Mouse (Mus musculus): ENCODE results near the gene Hspb11. TPM values are rescaled to one million over a fixed set of nuclear protein-coding genes. Genes with fewer than 3 reads are reported as not detected.

Hspb11 gene
- polyA plus RNA-seq (2015; fragmentation: Nextera tagmentation; extraction: Ambion mirVana), result 25.5 and 27.0 TPM in 2 replicates

- peak within 1 kb of the TSS; percentile 90 for H3K4me2 ChIP-seq (replicated peaks; ENCODE audit: low read depth)
- TF ChIP-seq CTCF (IDR thresholded peaks at IDR 0.05; ENCODE audit: low read depth), result peak; percentile 77
- no peaks in the 10 kb centered on the region for H3K36me3 ChIP-seq (ENCODE audit: control insufficient read depth, insufficient read depth)
- peak within 1 kb of the TSS; percentile 72 for H3K4me3 ChIP-seq (ENCODE audit: low read depth, low read length)
- peak within 1 kb of the TSS; percentile 70 for H3K9ac ChIP-seq (ENCODE audit: low read depth, low read length)
- ATAC-seq, result peak; percentile 98
- no peaks in the 10 kb centered on the region for H3K27me3 ChIP-seq (replicated peaks; ENCODE audit: control insufficient read depth, insufficient read depth, low read length)
- H3K27ac ChIP-seq (ENCODE audit: low read depth, low read length), result peak within 1 kb of the TSS; percentile 87
- H3K4me1 ChIP-seq (replicated peaks; ENCODE audit: control insufficient read depth, insufficient read depth, low read length), result peaks cover 11% of the 10 kb centered on the region
- H3K9me3 ChIP-seq (ENCODE audit: control insufficient read depth), result no peaks in the 10 kb centered on the region
- under 1% methylated on average over 89 of the region's 101 CpGs for WGBS
These were observed at the start of gene Hspb11, which contains the start of gene Lrrc42 for GRCm38 (mm10) chr4:107253125-107254091. Hspb11 (plus strand) TSS chr4:107253593. Lrrc42 (minus strand) TSS chr4:107253532.

DNA sequence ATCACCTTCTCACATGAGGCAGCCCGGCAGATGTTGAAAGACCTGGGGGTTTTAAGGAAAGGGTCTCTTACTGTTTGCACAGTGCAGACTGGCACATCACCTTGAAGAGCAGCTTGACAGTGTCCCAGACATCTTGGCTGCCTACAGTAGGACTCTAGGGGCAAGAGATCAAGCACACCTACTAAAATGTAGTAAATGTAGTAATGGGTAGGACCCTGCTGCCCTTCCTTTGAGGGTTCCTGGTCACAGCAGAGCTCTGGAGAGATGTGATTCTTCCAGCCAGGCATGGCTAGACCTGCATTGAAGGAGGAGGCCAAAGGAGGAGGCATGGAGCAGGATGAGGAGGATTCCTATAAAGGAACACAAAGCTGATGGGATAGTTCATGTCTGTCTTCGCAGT is 46.4 kb upstream of the Hspb11 start:
- Histone ChIP-seq H3K27me3 (replicated peaks; ENCODE audit: control insufficient read depth, insufficient read depth, low read length) (no peaks in the 10 kb centered on the region), H3K4me1 (replicated peaks; ENCODE audit: control insufficient read depth, insufficient read depth, low read length) (no peaks in the 10 kb centered on the region), H3K27ac (ENCODE audit: low read depth, low read length) (no peak overlapping the region; the same call in 1 of the 2 replicates), H3K9me3 (ENCODE audit: control insufficient read depth) (no peaks in the 10 kb centered on the region), H3K4me2 (replicated peaks; ENCODE audit: low read depth) (no peak overlapping the region), H3K36me3 (ENCODE audit: control insufficient read depth, insufficient read depth) (peaks cover 36% of the 10 kb centered on the region), H3K4me3 (ENCODE audit: low read depth, low read length) (no peak overlapping the region), H3K9ac (ENCODE audit: low read depth, low read length) (no peak overlapping the region)
- WGBS, result 88% methylated on average over 2 of the region's 2 CpGs
- no peak for ATAC-seq
- no peak for TF ChIP-seq CTCF (IDR thresholded peaks at IDR 0.05; ENCODE audit: low read depth)

GRCm38 (mm10) chr4:107208880-107209279 is 44.5 kb upstream of the Hspb11 start, which contains the start of gene Ldlrad1:
Ldlrad1 (plus strand) TSS chr4:107209180.
- TF ChIP-seq CTCF (IDR thresholded peaks at IDR 0.05; ENCODE audit: low read depth), result no peak
- Histone ChIP-seq H3K27me3 (replicated peaks; ENCODE audit: control insufficient read depth, insufficient read depth, low read length) (no peaks in the 10 kb centered on the region), H3K27ac (ENCODE audit: low read depth, low read length) (no peak within 1 kb of the TSS), H3K4me3 (ENCODE audit: low read depth, low read length) (no peak within 1 kb of the TSS), H3K4me1 (replicated peaks; ENCODE audit: control insufficient read depth, insufficient read depth, low read length) (no peaks in the 10 kb centered on the region), H3K4me2 (replicated peaks; ENCODE audit: low read depth) (no peak within 1 kb of the TSS), H3K9ac (ENCODE audit: low read depth, low read length) (no peak within 1 kb of the TSS), H3K36me3 (ENCODE audit: control insufficient read depth, insufficient read depth) (peaks cover 29% of the 10 kb centered on the region), H3K9me3 (ENCODE audit: control insufficient read depth) (no peaks in the 10 kb centered on the region)
- ATAC-seq, result no peak
- WGBS, result 90% methylated on average over 3 of the region's 3 CpGs

DNA sequence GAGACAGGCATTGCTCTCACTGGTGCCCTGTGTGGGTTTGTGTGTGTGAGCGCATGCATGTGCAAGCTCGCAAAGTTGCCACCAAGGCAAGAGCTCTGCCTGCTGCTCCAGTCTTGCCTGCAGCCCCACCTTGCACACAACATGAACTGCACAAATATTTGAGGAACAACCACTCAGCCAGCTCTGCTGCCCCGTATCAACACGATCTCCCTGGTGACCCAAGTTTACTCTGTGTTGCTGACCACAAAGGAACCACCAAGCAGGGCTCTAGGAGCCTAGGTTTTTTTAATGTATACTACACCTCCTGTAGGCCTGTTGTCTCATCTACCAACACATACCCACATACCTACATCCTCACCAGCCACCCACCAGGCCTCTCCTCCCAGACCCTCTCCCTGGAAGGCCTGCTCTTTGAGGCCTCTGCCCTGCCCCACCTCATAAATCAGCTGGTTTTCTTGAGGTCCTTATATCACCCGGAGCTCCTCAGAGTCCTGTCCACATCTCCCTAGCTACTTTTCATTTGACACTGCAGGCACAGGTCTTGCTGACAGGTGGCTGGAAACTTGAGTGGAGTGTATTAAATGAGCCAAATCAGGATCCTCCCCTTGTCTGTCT is 42.8 kb upstream of the Hspb11 start:
- H3K36me3 ChIP-seq (ENCODE audit: control insufficient read depth, insufficient read depth), result peaks cover 20% of the 10 kb centered on the region; the same call in 1 of the 2 replicates
- H3K9ac ChIP-seq (ENCODE audit: low read depth, low read length), result no peak overlapping the region
- no peak overlapping the region for H3K27ac ChIP-seq (ENCODE audit: low read depth, low read length)
- H3K4me2 ChIP-seq (replicated peaks; ENCODE audit: low read depth), result no peak overlapping the region
- 41% methylated on average over 5 of the region's 5 CpGs for WGBS
- H3K4me1 ChIP-seq (replicated peaks; ENCODE audit: control insufficient read depth, insufficient read depth, low read length), result no peaks in the 10 kb centered on the region
- no peak overlapping the region for H3K4me3 ChIP-seq (ENCODE audit: low read depth, low read length)
- no peaks in the 10 kb centered on the region for H3K9me3 ChIP-seq (ENCODE audit: control insufficient read depth)
- no peaks in the 10 kb centered on the region for H3K27me3 ChIP-seq (replicated peaks; ENCODE audit: control insufficient read depth, insufficient read depth, low read length)
- no peak for TF ChIP-seq CTCF (IDR thresholded peaks at IDR 0.05; ENCODE audit: low read depth)
- ATAC-seq, result 0 out of 2 replicates have a peak, but pooled peaks have one; percentile 19

- ATAC-seq, result no peak
- no peak for TF ChIP-seq CTCF (IDR thresholded peaks at IDR 0.05; ENCODE audit: low read depth)
- Histone ChIP-seq H3K4me3 (ENCODE audit: low read depth, low read length) (no peak overlapping the region), H3K27ac (ENCODE audit: low read depth, low read length) (no peak overlapping the region), H3K4me2 (replicated peaks; ENCODE audit: low read depth) (no peak overlapping the region), H3K4me1 (replicated peaks; ENCODE audit: control insufficient read depth, insufficient read depth, low read length) (no peaks in the 10 kb centered on the region), H3K9ac (ENCODE audit: low read depth, low read length) (no peak overlapping the region), H3K36me3 (ENCODE audit: control insufficient read depth, insufficient read depth) (peaks cover 20% of the 10 kb centered on the region; the same call in 1 of the 2 replicates), H3K9me3 (ENCODE audit: control insufficient read depth) (no peaks in the 10 kb centered on the region), H3K27me3 (replicated peaks; ENCODE audit: control insufficient read depth, insufficient read depth, low read length) (no peaks in the 10 kb centered on the region)
- 76% methylated on average over 4 of the region's 4 CpGs for WGBS
These were observed 41.9 kb upstream of the Hspb11 start for GRCm38 (mm10) chr4:107211465-107211864.

DNA sequence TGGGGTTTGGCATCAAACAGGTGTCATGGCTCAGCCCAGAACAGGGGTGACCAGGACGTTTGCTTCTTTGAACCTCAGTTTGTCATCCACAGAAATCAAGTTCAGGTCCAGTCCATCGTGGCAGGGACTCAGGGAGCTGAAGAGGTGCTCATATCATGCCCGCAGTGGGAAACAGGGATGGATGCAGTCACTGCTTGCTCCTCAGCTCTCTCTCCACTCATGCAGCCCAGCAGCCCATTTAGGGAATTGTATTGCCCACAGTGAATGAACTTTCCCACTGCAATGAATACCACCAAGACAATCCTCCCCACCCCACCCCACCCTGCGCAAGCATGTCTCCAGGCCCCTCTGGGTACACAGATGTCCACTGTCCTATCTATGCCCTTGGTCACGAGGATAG is 41.5 kb upstream of the Hspb11 start:
- H3K9me3 ChIP-seq (ENCODE audit: control insufficient read depth), result no peaks in the 10 kb centered on the region
- H3K4me2 ChIP-seq (replicated peaks; ENCODE audit: low read depth), result no peak overlapping the region
- H3K4me1 ChIP-seq (replicated peaks; ENCODE audit: control insufficient read depth, insufficient read depth, low read length), result no peaks in the 10 kb centered on the region
- peaks cover 16% of the 10 kb centered on the region; the same call in 1 of the 2 replicates for H3K36me3 ChIP-seq (ENCODE audit: control insufficient read depth, insufficient read depth)
- no peak for TF ChIP-seq CTCF (IDR thresholded peaks at IDR 0.05; ENCODE audit: low read depth)
- no peak for ATAC-seq
- 85% methylated on average over 5 of the region's 5 CpGs for WGBS
- H3K27ac ChIP-seq (ENCODE audit: low read depth, low read length), result no peak overlapping the region
- no peaks in the 10 kb centered on the region for H3K27me3 ChIP-seq (replicated peaks; ENCODE audit: control insufficient read depth, insufficient read depth, low read length)
- H3K9ac ChIP-seq (ENCODE audit: low read depth, low read length), result no peak overlapping the region
- no peak overlapping the region for H3K4me3 ChIP-seq (ENCODE audit: low read depth, low read length)
